Mouse (Mus musculus) megakaryocyte, adult 5-6 weeks (primary cell): ENCODE results near the gene Endou. TPM values are rescaled to one million over a fixed set of nuclear protein-coding genes. Genes with fewer than 3 reads are reported as not detected.

ENCODE experiments used
- ATAC-seq: 2 replicates; pipeline ENCODE4 v1.8.0; 2016; ENCODE audit warnings: mild to moderate bottlenecking, inconsistent platforms; ENCODE audit not compliant: poor library complexity, severe bottlenecking
- total RNA-seq, 2 experiments: library from RNA; stranded (forward) in 1 of 2; stranded (reverse) in 1 of 2; fragments of 153-499, 151-499 nt in 1 of 2; fragments of 221-1000, 200-1000 nt in 1 of 2; gene quantifications; 2 replicates each; pipeline versions ENCODE4 v1.2.3 to v1.2.4; 2015 to 2017

Endou gene
- total RNA-seq, 2 experiments from 2014 or later: 0.40 TPM; not detected in 1

DNA sequence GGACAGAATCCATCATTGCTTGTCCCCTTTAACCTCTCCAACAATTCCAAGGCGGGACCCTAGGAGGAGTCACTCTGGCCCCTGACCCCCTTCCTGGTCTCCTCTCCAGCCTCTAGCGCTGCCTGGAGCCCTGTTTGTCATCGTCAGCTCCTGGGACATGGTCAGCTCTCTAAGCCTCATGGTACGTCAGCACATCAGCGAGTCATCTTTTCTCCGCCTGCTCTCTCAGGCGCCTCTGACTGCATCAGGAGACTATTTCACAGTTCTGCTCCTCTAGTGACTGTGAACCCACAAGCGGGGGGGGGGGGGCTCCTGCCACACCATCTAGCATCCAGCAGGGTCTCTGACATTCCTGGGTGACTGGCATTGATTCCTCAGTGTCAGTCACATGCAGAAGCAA is 24.2 kb upstream of the Endou start:
- ATAC-seq: no peak

DNA sequence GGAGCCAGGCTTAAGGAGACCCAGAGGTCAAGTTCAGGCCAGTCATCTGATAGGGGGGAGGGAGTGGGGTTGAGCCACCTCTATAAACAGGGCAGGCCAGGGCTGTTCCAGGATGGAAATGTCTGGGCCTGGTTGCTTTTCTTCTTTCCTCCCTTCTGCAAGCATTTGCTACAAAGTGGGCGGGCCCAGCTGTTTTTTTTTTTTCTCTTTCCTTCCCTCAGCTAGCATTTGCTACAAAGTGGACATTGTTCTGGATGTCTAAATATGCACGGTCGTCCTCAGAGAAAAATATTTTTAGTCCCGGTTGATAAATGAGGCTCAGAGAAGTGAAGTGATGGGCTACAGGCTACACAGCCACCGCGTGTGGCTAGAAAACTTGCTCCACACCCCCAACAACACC is 23.3 kb upstream of the Endou start:
- ATAC-seq: no peak

DNA sequence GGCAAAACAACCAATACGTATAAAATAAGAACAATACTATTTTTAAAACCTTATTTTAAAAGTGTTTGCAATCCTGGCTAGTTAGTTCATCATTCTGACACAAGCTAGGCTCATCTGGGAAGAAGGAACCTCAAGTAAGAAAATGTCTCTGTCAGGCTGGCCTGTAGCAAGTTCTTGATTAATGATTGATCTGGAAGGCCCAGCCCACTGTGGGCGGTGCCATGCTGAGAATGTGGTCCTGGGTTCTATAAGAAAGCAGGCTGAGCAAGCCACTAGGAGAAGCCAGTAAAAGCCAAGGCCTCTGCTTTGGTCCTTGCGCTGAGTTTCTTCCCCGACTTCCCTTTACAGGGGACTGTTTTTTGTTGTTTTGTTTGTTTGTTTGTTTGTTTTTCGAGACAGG is 21.4 kb upstream of the Endou start:
- ATAC-seq: no peak

DNA sequence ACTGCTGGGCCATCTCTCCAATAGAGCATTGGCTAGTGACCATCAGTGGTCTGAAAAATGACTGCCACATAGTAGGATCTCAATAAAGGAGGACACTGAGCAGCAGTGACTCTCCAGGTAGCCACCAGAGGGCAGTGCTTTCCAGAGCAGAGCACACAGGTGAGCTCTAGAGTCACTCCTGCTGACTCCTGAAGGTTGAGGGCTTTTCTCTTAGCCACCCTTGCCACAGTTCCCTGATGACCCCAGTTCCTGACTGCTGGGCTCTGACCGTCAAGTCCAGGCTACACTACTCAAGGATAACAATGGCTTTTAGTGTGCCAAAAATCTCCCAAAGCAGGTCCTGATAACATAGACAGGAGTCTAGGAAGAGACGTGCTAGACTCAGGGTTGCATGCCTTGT is 20.5 kb upstream of the Endou start:
- ATAC-seq: peak; percentile 36

DNA sequence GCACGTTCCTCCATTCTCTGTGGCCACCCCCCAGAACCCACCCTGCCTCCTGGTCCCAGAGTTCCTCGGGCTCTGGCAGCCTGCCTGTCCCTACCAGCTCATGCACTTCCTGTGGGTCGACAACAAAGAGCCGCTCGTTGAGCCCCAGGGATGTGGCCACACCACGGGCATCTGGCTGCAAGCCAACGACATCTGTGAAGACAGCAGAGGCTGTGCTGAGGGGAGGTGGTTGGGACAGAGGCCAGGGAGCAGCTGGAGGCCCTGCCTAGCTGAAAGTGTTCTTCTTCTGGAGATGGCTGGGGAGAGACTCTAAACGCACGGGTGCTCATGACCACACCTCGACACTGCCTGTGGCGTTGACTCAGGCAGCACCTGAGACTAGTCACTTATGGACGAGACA is 19.6 kb upstream of the Endou start:
- ATAC-seq: peak; percentile 78

DNA sequence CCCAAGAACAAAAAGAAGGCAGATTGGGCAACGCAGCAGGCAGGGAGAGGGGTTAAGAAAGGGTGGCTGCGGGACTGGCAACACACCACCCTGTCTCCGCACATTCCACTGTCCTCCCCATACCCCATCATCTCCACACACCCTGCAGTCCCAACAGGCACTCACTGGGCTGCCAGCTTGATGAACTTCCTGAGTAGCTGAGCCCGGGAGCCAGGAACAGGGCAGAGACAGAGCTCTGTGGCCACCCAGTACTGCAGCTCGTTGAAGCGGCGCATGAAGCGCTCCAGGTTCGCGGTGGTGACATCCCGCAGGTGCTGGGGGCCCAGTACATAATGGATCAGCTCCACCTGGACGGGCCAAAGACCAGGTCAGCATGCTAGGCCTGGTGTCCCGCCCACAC is 18.7 kb upstream of the Endou start:
- peak; percentile 7; the same call in 1 of the 2 replicates for ATAC-seq

DNA sequence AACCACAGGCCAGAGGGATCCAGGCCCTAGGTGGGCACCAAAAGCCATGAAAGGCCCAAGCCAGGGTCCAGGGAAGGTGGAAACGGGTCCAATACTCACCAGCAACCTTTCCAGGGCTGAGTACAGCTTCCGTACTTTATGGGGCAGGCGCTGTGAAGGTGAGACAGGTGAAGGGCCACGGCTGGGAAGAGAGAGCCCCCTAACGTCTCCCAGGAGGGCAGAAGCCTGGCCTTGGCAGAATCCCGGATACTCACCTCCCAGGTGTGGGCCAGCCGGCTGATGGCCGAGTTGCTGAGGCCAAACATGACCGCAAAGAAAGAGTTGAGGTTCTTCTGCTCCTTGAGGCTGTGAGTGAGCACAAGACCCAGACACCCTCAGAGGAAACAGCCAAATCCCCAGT is 18.3 kb upstream of the Endou start:
- ATAC-seq: no peak

DNA sequence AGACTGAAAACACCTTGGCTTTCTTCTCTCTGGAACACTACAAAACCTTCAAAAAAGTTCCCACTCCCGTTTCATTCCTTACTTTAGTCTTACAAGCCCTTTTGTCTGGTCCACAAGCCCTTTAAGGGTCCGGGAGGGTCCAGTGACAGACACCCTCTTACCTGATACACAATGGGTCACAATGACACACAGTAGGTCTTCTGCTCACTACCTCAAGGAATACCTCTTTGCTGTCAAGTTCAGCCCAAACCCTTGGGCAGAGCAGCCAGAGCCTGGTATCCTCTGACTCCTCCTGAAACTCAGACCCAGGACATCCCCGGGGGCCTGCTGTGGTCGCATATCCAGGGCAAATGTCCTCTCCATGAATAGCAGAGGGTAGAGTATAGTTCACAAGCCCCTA is 17.8 kb upstream of the Endou start:
- no peak for ATAC-seq

DNA sequence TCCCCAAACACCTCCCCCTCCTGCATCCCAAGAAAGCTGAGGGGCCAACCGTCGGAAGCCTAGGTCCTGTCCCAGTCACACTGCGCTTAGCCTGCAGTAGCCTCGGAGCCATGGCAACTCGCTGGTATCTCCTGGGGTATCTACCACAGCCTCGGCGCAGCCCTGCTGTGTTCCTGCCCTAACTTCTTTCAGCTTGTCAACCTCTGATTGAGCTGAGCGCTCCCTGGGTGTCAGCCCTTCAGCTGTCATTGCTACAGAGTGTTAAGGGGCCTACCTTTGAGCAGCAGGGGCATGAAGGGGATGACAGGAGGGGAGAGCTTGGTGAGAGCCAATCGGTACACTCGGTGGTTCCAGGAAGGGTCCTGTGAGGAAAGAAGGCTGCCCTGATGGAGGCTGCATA is 17.2 kb upstream of the Endou start:
- no peak for ATAC-seq

DNA sequence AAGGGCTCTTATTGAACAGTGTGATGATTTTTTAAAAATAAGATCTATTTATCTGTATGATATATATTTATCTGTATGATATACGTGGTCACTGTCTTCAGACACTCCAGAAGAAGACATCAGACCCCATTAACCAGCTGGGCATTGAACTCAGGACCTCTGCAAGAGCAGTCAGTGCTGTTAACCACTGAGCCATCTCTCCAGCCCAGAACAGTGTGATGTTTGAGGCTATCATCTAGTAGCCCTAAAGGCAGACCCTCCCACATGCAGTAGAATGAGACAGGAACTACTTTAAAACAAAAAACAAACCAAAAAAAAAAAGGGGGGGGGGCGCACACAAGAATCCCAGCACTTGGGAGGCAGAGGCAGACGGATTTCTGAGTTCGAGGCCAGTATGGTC is 16.3 kb upstream of the Endou start:
- ATAC-seq: no peak

DNA sequence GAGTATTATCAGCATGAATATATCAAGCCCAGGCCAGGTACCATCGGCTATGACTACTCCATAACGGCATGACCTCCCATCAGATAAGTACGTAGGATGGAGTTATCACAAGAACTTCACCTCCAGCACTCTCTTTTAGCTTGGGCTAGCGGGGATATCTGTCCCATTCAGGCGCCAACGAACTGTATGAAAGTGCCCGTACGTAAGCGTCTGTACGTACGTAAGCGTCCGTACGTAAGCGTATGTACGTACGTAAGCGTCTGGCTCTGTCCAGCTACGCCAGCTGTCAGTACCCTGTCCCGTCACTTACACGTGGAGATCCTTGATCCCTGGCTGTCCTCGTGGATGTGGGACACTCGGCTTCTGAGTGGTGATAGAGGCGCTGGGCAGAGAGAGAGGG is 15.6 kb upstream of the Endou start:
- no peak for ATAC-seq

DNA sequence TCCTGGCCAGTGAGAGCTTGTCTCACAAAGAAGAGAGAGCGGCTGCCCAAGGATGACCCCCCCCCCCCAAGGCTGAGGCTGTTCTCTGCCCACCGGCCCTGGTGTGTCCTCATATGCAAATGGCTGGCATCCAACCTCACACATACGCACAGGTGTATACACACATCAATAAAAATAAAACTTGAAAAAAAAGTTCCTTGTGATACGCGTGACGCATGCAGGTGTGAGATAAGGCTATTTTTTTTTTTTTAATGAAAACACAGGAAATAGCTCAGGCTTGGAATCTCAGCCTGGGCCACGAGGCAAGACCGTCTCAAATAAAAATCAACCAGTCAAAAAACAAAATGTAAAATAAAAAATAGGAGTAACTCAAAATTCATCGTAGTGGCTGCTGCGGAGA is 15.1 kb upstream of the Endou start:
- ATAC-seq: no peak

DNA sequence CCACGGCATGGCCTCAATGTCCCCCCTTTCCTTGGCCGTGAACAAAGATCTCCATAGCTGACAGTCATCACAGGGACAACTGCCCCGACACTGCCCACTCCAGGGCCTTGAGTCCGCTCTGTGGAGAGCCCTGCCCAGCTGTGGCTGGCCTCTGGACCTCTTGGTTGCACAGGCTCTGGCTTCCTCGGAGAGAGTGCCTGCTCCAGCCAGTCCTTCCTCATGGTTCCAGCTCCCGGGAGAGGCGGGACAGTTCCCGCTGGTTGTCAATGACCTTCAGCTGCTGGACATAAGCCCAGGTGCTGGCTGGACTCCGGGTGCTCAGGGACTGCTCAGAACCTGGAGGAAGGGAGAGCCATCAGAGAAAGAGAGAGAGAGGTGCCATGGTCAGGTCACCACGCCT is 14.2 kb upstream of the Endou start:
- ATAC-seq: no peak

DNA sequence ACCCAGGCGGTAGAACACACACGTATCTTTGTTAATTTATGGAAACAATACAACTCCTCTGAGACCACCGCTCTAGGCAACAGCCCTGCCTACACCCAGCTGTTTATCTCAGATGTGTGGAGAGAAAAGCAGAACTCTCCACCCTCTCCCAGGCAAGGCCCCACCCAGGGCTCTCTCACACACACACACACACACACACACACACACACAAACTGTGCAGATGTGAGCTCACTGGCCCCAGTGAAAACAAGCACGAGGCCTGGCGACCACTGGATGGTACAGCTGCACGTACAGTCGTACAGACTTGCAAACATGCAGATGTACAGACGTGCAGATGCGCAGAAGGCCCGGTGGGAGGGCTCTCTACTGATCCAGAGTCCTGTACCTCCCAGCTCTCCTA is 13.8 kb upstream of the Endou start:
- ATAC-seq: peak; percentile 59

DNA sequence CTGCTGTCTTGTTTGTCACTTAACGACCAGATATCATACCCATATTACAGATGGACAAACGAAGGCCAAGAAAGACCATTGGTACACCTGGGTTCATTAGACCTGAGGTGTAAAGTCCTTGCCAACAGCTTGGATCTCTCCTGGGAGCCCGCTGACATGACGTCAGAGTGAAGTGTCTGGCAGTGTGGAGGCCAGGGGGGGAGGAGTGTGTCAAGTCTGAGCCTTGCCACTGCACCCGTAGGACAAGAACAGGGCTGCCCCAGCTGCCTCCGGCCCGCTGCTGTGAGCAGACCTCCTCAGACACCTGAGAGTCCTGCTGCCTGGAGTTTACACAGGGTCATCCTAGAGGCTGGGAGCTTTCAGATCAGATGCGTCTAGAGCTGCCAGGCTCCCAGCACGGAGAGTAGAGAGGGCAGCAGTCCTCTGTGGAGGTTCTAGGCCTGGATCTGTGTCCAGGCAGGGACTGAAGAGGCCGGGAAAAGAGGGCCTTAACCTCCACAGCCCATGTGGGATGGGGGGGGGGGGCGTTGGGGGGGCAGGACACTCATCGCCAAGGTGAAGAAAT is 12.9 kb upstream of the Endou start:
- no peak for ATAC-seq

DNA sequence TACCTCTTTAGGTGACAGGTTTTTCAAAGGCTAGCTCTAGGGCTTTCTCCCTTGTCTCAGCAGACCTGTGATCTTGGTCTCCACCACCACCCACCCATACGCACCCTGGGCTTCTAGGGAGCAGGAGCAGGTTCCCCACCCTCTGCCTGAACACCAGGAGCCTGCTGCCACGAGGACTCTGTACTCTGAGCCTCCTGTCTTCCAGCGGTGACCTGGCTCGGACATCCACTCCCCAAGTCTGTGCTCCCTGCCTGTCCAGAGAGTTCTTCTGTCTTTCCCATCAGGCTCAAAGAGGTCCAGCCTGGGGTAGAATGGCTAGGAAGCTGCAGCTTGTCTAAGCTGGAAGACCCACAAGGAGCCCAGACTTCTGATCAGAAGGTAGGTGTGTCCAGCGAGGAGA is 12.1 kb upstream of the Endou start:
- ATAC-seq: no peak

DNA sequence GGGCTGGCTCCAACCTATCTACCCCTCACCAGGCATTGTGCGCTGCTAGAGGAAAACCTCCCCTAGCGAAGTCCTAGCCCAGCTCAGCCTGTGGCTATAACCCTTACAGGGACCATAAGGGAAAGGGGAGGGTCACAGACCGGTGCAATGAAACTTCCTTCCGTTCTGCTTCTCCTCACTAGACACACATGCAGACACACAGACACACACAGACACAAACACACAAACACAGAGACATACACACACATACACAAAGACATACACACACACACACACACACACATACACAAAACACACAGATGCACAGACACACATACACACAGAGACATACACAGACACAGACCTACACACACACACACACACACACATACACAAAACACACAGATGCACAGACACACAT is 11.5 kb upstream of the Endou start:
- ATAC-seq: no peak

DNA sequence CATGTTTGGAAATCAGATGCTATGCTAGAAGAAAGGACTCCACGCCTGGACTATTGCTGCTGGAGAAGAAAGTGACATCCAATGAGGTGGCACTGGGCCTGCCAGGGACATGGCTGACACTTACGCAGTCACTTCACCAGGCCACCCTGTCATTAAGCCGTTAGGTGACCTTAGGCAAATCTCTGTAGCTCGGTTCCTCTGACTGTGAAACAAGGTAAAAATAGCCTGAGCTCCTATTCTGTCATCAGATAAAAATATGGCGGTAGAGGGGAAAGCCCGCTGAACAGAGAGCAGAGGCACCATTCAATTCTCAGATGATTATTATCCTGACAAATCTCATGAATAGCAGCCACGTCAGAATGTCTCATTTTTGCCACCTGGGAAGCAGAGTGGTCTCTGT is 10.9 kb upstream of the Endou start:
- no peak for ATAC-seq

DNA sequence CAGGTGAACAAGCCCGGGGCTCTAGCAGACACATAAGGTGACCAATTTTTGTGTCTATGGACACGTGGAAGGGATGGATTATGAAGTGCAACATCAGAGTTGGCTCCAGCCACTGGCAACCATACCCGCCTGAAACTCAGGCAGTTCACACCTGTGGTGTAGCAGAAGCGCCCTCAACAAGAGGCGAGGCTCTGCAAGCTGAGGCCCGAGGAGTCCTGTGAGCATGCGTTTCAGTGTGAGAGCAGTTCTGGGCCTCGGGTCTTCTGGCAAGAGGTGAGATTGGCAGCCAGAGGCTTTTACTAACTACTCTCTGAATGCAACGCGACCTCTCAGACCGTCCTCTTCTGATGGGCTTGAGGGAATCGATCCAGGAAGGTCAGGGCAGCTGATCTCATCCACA is 10.5 kb upstream of the Endou start:
- ATAC-seq: no peak

DNA sequence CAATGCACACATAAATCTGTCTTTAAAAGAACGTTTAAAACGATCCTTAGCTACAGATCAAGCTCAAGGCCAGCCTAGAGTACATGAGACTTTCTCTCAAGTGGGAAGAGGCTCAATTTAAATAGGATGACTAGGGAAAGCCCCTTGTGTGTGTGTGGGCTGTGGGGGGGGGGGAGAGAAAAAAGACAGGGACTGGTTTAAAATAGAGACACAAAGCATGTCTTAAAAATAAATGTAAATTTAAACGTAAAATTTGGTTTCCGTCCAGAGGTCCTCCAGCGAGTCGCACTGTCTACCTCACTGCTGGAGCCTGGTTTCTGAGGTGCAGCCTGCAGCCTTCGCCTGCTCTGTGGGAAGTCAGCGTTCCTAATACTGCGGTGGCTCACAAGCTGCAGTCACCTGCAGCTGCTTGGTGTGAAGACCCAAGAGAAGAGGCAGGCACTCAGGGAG is 9.2 kb upstream of the Endou start:
- no peak for ATAC-seq

DNA sequence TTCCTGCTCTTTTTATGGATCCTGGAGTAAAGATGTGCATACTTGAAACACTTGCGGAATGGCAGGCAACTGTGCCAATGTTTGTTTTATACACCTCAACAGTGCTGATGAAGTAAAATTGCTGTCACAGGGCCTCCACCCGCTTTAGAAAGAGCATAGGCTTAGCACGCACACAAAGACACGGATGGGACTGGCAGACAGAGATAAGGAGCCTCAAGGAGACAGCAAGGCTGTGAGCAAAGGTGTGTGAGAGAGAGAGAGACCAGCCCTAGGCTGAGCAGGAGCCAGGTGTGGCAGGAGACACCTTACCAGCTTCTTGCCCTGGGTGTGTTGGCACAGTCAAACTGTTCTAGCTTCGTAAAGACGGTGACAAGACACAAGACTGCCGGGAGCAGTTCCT is 7.8 kb upstream of the Endou start:
- no peak for ATAC-seq

DNA sequence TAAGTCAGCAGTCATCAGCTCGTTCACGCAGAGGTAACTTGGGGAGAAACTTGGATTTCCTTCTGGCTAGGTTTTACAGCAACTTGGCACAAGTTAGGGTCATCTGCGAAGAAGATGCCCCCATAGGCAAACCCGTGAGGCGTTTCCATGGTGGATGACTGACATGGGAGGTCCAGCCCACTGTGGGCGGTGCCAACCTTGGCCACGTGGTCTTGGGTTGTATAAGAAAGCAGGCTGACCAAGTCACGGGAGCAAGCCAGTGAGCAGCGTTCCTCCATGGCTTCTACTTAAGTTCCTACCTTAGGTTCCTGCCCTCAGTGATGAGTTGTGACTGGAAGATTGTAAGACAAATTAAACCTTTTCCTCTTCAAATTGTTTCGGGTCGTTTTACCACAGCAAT is 849 bp upstream of the Endou start:
- ATAC-seq: no peak

DNA sequence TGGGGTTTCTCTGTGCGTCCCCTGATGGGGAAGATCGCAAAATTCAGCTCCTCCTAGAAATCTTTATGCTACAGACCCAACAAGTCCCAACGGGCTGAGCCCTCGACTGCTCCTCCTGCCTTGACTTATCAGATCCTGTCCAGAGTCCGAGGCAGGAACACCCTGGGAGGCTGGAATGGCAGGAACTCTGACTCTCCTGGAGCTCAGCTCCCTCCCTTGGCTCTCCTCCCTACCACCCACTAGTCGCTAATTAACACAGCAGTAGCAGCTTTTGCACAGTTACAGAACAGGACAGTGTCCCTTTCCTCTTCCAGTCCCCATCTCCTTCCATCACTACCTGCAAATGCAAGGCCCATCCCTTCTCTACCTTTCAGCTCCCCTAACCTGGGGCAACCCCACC is 774 bp downstream of the Endou start:
- no peak for ATAC-seq

DNA sequence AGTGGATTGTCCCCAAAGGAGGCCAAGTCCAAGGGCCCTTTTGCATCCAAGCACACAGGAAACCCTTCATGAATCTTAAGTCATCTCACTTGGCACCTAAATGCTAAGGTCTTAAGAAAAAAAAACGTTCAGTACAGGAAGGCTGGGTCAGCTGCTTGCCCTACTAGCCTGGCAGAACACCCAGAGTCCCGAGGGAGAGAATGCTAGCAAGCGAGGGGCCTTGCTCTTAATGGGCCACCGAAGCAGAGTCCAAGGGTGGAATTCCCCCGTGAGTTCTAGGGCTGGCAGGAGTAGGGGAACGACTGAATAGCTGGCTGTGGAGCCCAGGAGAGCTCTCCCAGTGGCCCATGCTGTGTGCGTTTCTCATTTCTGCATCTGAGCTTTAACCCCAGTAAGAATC is 2.3 kb downstream of the Endou start:
- no peak for ATAC-seq
